Mouse (Mus musculus) layer of hippocampus, postnatal 14 days (tissue): ENCODE measurements around the gene Gif. TPM values are rescaled to one million over a fixed set of nuclear protein-coding genes. Genes with fewer than 3 reads are reported as not detected.

Experiments used
- DNase-seq, 2 experiments: peaks; one replicate each; pipeline ENCODE4 v3.0.0; 2021 to 2022; ENCODE audit warnings: low spot score in 2 of 2, mixed read lengths in 1 of 2
- long read RNA-seq, 2 experiments: library from polyadenylated mRNA; stranded (forward); transcript quantifications; one replicate each; pipeline ENCODE4 v2.0.0; 2021
- total RNA-seq, 2 experiments: library from RNA; stranded (reverse); gene quantifications; 2 replicates each; pipeline ENCODE4 v1.2.3; 2021

The Gif gene
- total RNA-seq: not detected
- long read RNA-seq, experiment 1: 0 reads
- long read RNA-seq, experiment 2: 0 reads

DNA sequence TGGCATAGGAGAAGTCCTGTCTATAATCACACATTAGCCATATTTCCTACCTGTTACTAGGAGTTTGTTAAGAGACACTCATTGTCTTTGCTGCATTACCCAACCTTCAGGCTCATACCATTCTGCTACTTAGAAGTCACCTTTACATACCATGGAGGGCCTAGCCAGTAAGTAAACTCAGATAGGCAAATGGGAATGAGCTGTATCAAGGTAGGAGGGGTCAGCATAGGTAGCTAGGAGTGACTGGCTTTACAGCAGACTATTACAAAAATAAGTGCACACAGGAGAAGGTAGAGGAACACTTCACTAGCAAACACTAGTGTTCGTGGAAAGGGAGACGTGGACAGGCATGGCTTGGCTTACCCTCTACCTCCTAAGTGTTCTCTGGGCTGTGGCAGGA, at the start of gene Gif:
Gene Gif, plus strand, starts transcription at position 257 of the 400 bp plus-strand sequence.
- no peak for DNase-seq

DNA sequence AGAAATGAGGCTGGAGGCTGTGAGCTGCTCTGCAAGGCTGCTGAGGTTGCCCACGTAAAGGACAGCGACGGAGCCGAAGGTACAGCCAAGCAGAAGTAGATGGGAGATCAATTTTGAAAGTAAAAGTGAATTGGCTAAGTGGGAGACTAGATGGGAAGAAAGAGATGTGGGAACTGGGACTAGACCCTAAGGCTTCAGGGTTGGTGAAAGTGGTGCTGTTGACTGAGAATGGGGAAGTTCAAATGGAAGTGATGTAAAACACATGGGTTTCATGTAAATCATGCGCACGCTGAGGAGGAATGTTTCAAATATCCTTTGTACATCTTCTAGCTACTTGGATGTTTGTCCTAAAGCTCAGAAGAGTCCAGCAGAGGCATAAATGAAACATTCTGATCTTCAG, 49.0 kb upstream of the Gif start:
- DNase-seq: no peak

DNA sequence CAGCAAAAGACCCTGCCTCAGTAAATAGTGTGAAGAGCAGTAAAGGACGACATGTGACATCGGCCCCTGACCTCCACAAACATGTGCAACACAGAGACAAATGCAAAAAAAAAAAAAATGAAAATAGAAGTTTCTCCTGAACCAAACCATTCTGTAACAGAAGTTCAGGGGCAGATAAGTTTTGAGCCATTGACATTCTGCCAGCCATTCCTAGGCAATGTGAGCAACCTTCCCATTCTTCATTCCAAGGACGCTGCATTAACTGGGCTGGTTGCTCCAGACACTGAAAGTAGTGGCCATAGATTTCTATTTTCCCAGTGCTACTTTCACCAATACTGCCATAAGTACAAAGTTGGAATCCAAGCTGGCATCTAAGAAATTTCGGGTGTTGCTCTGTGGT, 34.9 kb upstream of the Gif start:
- no peak for DNase-seq

DNA sequence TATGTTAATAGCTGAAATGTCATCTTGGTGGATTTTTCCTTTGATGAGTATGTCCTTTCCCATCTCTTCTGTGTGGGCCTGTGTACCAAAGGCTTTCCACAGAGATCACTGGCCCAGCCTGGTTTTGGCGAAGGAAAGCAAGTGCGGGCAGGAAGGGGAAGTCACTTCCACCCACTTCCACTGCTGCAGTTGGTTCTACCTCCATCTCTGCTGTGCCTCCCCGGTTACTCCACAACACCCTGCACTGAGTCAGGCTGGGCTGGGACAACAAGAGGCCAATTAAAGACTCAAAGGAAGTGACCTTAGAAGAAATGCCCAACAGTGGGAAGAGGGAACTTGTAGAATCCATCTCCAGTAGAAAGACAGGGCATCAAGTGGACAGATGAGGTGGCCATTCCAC, 27.3 kb upstream of the Gif start:
- no peak for DNase-seq

DNA sequence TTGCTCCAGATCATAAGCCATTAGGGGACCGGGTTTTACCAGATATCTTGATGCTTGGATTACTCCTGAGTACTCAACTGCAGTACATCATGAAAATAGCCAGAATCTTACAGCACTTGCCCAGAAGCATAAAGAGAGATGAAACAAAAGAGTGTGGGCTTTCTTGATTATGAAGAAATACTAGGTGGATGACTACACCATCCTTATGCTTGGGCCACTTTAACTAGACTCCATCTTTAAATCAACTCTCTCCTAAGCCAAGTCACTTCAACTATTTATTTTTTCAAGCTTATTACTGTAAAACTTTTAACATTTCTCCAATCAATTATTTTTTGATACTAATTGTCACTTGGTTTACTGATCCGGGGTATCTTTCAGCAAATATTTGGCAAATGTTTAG, 23.5 kb upstream of the Gif start:
- no peak for DNase-seq

DNA sequence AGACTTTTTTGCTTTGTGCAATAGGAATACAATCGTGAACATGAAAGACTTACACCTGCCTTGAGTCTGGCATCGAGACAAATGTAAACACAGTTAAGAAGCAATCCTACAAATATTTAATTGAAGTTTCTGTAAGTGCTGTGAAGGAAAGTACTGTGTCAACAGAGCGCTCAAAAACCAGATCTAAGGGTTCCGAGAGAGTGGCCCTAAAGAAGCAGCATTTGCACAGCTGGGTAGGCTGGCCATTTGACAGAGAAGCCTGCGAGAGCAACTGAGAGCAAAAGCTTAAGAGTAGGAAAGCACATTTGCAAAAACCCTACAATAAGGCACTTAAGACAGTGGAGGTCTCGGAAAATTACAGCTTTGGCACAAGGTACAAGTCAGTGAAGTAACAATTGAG, 23.1 kb upstream of the Gif start:
- DNase-seq: no peak

DNA sequence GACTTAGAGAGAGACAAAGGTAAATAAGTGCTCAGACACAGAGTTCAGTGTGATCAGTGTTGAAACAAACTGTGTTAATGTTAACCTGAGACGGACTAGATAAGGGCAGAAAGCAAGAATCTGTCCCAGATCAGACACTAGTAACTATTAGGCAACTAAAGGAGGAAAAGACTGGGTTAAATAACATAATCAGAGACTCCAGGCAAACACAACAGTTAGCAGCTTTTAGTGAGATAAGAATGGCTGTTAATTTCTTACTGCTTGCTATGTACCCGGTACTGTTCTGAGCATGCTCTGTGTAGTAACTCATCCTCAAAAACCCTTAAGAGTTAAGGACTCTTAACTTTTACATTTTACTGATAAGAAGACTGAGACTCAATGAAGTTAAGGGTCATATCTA, 21.4 kb upstream of the Gif start:
- no peak for DNase-seq

DNA sequence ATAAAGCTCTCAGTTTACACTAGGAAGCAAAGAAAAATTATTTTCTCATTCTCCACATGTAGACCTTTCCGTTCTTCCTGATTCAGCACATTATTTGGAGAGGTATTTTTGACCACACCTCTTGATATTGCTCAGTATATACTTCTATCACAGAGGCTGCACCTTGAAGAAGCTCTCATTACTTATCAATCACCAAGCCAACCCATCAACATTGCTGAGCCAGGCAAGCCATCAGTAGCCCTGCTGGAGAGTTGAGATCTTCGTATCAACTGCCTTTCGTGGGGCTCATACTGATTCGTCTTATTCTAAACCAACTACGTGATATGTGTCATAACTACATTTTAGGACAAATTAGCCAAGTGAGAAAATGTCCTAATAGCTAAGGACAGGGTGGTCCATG, 20.1 kb upstream of the Gif start:
- no peak for DNase-seq

DNA sequence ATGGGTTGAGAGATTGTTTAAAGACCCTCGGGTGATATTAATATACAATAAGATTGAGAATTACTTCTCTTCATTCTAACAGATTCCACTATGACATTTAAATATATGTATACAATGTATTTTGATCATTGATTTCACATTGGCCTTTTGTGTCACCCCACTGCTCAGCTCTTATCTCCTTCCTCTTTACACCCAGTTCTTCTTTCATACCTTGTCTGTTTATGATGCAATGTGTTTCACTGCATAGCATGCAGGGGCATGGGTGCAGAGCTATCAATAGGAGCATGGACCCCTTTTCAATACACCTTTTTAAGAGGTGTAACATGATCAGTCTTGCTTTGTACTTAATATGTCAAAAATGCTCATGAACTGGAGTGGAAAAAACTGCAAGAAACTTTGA, 17.1 kb upstream of the Gif start:
- DNase-seq: no peak

DNA sequence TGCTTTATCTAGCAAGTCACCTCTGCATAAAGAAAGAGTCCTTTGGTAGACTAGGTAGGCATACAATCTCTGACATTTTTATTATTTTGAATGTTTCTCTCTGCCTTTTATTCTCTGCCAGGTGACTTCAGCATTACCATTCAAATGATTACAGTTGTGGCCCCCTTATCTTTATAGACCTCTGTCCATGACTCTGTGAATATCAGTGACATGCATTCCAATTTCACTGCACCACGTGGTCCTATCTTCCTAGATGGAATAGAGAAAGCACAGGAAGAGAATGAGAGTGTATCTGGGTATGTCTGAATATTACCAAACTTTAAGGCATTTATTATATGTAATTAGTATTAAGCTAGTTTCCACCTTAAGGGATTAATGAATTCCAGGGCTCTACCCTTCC, 10.9 kb upstream of the Gif start:
- no peak for DNase-seq

DNA sequence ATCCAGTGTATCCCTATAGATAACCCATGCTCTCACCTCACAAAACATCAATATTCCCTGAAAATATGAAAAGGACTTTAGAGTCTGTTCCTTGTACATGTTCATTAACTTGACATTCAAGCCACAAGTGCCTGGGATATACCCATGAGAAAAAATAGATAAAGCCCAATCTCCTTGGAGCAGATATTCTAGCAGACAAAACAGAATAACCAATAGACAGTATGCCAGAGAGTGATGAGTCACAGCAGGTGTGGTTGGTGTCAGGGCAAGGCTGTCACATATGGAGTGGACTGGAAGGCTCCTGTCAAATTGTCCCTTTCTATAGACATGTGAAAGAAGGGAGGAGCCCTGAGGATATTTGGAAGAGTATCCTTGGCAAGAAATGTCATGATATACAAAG, 1.7 kb upstream of the Gif start:
- DNase-seq: no peak

DNA sequence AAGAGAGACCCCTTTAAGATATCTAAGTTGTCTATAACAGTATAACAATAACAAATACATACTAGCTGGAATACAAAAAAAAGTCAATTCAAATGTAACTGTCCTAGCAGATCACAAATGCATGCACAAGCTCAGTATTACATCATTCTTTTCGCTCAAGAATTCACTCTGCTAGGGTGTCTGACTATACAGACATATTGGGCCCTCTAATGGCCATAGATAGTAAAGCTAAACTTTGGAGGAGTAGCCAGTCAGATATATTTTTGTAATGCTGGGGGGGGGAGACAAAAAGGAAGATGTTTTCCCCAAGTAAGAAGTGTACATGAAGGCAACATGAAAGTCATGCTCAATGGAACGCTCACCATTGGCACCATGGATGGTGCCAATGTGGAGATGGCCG, 17.7 kb downstream of the Gif start:
- DNase-seq: no peak

DNA sequence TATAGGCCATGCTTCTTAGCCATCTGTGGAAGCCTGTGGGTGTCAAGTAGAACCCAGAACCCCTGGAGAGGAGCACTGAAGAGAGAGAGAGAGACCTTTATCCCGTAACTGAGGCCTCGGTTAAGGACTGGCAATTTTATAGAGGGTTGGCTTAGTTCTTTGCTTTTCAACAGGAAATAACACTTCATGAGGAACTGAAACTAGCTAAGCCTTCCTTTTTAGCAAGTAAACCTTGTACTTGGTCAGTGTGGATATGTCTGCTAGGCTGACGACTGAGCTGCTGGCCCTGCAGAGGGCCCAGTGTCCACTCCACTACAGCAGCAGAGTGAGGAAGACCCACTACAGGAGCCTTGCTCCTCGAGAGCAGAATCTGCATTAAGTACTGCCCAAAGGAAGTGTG, 19.1 kb downstream of the Gif start:
- DNase-seq: no peak

DNA sequence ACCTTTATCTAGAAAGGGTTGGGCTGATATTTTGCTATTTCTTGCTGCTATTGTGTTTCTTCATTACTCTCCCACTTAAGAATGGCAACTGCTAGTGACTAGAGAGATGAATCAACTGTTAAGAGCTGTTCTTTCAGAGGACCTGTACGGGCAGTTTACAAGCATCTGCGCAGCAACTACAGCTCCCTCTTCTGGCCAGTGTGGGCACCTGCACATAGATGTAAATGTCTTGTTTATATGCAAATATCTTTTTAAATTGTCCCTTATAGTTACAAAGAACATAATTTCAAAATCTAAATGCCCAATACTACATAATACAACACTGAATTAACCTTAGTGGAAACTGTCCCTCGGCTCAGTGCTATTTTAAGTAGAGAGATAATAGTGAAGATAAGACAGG, 20.8 kb downstream of the Gif start:
- DNase-seq: peak in 1 of 2 experiments; percentile 40

DNA sequence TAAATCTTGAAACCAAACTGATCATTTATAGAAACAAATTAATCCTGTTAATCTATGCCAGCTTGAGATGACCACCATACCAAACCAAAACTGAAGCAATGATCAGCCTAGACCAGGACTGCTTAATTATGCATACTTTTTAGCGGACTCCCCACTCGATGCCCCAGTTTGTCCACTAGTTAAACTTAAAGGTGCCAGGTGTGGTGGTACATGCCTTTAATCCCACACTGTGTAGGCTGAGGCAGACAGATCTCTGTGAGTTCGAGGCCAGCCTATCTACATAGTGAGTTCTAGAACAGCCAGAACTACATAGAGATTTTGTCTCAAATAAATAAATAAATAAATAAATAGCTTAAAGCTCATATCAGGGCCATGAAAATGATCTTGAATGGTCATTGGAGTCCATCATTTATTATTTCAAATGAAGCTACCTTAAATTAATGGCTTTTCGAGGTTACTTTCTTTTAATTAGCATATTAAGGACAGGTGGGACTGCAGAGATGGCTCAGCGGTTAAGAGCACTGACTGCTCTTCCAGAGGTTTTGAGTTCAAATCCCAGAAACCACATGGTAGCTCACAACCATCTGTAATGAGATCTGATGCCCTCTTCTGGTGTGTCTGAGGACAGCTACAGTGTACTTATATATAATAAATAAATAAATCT, 22.0 kb downstream of the Gif start:
- DNase-seq: no peak

DNA sequence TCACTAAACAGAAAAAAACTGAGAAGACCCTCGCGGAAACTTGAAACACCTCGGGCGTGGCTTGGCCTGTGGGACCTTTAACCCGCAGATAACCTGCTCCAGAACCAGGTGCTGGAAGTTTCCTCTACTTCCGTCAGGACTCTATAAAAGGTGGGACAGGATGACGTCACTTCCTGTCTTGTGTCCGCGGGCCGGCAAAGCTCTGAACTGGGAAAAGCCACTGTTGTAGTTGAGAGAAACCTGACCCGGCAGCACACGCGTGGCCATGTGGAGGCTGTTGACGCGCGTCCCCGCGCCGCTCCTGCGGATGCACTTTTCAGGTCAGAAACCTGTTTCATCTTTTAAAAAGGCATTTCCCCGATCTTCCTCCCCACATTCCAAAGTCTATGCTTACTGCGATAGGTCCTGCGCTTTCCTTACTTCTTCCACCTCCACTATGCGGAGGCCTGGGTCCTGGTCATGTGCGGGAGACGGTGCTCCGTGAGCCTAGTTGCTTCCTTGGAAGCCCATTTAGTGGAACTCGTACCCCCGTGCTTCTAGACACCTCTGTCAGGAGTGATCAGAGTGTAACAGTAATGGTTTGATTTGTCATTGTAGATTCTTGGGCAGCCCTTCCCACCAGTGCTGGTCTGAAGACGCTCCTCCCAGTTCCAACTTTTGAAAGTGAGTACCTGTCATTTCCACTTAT, 23.0 kb downstream of the Gif start, which contains the start of gene Mrpl16:
Gene Mrpl16, plus strand, starts transcription at position 187 of the 688 bp plus-strand sequence.
- DNase-seq: peak; percentile 89 to 92

DNA sequence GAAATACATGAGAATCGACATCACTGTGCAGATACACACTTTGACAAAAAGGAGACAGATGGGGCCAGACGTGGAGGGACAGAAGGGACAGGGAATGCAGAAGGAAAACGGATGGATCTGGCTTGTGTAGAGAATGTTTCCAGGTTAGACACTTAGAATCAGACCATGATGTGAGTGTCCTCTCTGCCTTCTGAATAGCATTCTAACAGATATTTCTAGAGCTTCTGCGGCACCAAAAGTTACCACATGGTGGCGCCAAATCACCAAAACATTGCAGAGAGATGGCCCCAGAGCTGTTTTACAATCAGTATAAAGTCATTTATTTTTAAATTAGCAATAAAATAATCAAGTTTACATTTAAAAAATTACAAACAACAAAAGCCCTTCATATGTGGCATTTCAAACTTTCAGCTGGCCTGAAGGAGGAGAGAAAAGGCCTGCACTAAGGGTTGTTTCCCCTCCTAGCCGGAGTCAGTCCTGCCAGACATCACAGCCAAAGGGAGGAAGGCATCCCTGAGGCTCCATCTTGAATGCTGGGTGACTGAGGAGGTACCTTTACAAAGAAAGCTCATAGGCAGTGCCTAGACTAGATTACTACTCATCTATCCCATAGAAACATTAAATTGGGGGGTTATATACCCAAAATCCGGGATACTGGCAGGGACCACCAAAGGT, 30.0 kb downstream of the Gif start:
- peak; percentile 64 to 69 for DNase-seq

DNA sequence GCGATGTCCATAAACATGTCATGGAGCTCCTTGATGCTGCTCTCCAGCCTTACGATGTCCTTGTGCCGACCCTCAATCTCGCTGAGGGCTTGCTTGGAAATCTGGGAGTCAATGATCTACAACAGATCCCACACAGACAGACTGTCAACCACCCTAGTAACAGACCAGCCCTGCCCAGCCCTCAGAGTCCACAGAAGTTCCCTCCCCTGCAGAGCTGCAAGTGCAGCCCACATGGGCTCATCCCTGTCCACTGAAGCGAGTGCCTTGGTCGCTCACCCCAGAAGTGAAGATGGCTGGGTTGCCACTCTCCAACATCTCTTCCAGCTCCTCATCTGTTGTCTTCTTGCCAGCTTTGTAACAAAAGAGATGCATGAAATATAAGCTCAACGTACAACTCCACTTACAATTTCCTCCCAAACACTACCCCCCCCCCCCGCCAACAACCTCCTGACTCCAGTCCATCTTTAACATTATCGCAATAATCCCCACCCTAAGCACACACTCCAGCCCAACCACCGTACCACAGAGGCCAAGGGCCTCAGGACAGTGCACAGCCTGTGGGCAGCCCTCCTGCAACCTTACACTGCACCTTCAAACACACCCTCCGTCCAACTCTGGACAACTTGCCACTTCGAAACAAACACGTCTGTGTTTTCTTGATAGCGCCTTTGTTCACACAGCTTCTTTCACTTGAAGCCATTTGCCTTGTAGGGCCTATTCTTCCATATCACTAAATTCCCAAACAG, 38.2 kb downstream of the Gif start:
- DNase-seq: no peak

DNA sequence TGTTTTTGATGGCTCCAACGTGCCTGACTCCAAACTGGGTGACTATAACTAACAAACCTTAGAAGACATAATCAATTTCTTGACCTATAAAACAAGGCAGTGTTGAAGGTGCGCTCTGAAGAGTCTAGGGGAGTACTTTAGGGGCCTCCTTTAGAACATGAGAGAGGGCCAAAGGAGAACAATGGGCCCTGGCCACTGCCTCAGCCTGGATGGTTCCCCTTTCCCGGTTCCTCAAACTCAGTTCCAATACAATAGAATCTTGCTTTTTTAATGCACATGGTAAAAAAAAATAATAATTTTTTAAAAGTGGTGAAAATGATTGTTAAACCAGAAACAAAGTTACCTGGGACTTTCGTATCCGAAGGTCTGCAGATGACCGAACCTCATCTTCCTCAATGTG, 40.5 kb downstream of the Gif start:
- DNase-seq: no peak

DNA sequence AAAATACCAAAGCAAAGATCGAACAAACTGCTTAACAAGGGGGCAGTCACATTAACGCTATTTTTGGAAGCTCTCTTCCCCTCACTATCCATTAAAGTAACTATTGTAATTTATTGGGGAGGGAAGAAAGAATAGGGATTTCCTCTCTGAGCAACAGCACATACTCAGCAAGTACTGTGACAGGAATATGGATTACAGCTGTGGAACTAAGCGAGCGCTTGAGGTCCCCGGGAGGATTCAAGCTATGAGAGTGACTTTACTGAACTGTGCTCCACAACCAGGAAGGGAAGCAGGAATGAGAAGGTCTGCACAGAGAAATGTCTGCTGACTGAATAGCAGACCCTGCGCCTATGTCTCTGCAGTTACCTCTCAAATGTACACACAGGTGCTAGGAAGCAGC, 41.5 kb downstream of the Gif start:
- DNase-seq: no peak

DNA sequence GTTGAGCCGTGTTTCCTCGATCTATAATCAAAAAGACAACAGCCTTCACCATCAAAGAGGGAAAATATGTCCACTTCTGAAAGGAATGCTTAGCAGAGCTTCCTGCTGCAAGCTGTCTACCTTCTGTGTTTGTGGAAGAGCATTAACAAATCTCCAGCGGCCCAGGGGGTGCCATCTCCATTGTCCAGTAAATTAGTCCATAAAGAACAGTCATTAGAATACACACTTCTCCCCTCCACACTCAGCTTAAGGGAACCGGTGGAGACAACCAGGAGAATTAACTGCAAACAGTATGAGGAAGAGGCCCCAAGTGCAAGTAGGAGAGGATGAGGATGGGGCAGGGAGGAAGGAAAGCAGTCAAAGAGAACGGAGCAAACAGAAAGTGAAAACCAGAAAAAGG, 44.5 kb downstream of the Gif start:
- no peak for DNase-seq
